Mouse (Mus musculus): ENCODE results near the gene Zfp384. TPM values are rescaled to one million over a fixed set of nuclear protein-coding genes. Genes with fewer than 3 reads are reported as not detected.

The Zfp384 gene
- total and polyA plus RNA-seq, 2 experiments from 2014 or later = 5.5 to 18.4 TPM

DNA sequence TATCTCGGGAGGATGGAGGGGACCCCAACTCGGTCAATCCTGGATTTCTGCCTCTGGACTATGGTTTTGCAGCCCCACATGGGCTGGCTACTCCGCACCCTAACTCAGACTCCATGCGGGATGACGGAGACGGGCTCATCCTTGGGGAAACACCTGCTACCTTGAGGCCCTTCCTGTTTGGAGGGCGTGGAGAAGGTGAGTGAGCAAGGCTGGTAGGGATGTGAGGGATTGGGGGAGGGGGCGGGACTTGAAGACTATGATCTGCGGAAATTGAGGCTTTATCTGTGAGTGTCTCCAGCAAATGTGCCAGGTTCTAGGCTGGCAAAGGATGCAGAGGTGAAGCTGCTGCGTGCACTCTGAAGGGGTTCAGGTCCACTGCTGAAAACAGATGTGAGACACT, 9.4 kb upstream of the Zfp384 start:
- Histone ChIP-seq H3K9ac (replicated peaks; ENCODE audit: low read depth, low read length) (no peak overlapping the region), H3K4me1 (ENCODE audit: control insufficient read depth, insufficient read depth) (peaks cover 12% of the 10 kb centered on the region), H3K4me3 (ENCODE audit: low read depth, low read length) (no peak overlapping the region), H3K9me3 (replicated peaks; ENCODE audit: control insufficient read depth, low read length) (no peaks in the 10 kb centered on the region), H3K27me3 (ENCODE audit: control insufficient read depth, insufficient read depth, low read length) (peaks cover 74% of the 10 kb centered on the region), H3K27ac (ENCODE audit: low read depth) (no peak overlapping the region), H3K4me2 (ENCODE audit: low read depth, low read length) (no peak overlapping the region), H3K36me3 (replicated peaks; ENCODE audit: control insufficient read depth, insufficient read depth, low read length) (no peaks in the 10 kb centered on the region)
- 28% methylated on average over 10 of the region's 10 CpGs for WGBS
- ATAC-seq (ENCODE audit: insufficient read depth, low read depth) (no peak), DNase-seq (ENCODE audit: low spot score) (no peak)
- no peak for TF ChIP-seq CTCF (IDR thresholded peaks at IDR 0.05; ENCODE audit: low read depth)
- TF ChIP-seq EP300 (IDR thresholded peaks at IDR 0.05; ENCODE audit: low read depth) = no peak

DNA sequence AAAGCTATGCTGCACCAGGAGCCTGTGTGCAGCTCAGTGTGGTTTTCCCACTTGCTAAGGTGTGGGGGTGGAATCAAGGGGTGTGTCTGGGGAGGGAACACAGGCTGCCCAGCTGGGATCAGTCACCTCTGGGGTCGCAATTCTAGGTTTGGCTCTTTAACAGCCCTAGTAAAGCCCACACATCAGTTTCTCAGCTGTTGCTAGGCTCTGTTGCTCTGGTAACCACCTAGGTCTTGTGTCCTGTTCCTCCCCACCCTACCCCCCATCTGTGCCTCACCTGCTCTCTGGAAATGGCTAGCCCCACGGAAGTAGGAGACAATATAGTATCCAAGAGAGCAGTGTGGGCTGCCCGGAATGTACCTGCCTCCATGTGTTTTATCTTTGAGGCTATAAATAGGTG, 5.2 kb upstream of the Zfp384 start:
- Histone ChIP-seq H3K4me1 (ENCODE audit: control insufficient read depth, insufficient read depth) (peaks cover 17% of the 10 kb centered on the region), H3K4me3 (ENCODE audit: low read depth, low read length) (no peak overlapping the region), H3K36me3 (replicated peaks; ENCODE audit: control insufficient read depth, insufficient read depth, low read length) (no peaks in the 10 kb centered on the region), H3K4me2 (ENCODE audit: low read depth, low read length) (no peak overlapping the region), H3K27me3 (ENCODE audit: control insufficient read depth, insufficient read depth, low read length) (peaks cover 33% of the 10 kb centered on the region), H3K27ac (ENCODE audit: low read depth) (no peak overlapping the region), H3K9ac (replicated peaks; ENCODE audit: low read depth, low read length) (no peak overlapping the region), H3K9me3 (replicated peaks; ENCODE audit: control insufficient read depth, low read length) (no peaks in the 10 kb centered on the region)
- DNase-seq (ENCODE audit: low spot score) (no peak), ATAC-seq (ENCODE audit: insufficient read depth, low read depth) (no peak)
- no peak for TF ChIP-seq CTCF (IDR thresholded peaks at IDR 0.05; ENCODE audit: low read depth)
- TF ChIP-seq EP300 (IDR thresholded peaks at IDR 0.05; ENCODE audit: low read depth) = no peak
- 14% methylated on average over 3 of the region's 3 CpGs for WGBS

DNA sequence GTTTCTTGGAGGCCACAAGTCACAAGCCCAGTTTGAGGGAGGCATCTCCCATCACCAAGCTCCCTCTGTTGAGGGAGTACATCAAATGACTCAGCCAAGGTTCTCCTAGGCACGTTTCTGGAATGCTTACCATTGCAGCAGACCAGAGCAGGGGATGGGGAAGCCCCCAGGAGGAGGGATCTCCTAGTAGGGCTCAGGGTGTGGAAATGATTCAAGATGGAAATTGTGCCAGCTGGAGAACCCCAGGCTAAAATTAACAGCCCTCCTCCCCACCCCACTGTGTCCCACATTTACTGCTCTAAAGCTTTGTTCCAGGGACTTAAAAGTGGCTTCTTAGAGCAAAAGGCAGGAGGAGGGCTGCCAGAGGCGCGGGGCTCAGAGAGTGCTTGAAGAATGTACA, 3.9 kb upstream of the Zfp384 start:
- TF ChIP-seq EP300 (IDR thresholded peaks at IDR 0.05; ENCODE audit: low read depth) (no peak), CTCF (IDR thresholded peaks at IDR 0.05; ENCODE audit: low read depth) (no peak)
- H3K27ac ChIP-seq (ENCODE audit: low read depth) = no peak overlapping the region
- no peaks in the 10 kb centered on the region for H3K36me3 ChIP-seq (replicated peaks; ENCODE audit: control insufficient read depth, insufficient read depth, low read length)
- ATAC-seq (ENCODE audit: insufficient read depth, low read depth) (no peak), DNase-seq (ENCODE audit: low spot score) (no peak)
- no peaks in the 10 kb centered on the region for H3K9me3 ChIP-seq (replicated peaks; ENCODE audit: control insufficient read depth, low read length)
- peaks cover 20% of the 10 kb centered on the region for H3K4me1 ChIP-seq (ENCODE audit: control insufficient read depth, insufficient read depth)
- H3K4me2 ChIP-seq (ENCODE audit: low read depth, low read length) = no peak overlapping the region
- no peak overlapping the region for H3K4me3 ChIP-seq (ENCODE audit: low read depth, low read length)
- 28% methylated on average over 3 of the region's 3 CpGs for WGBS
- peaks cover 20% of the 10 kb centered on the region; the same call in 1 of the 2 replicates for H3K27me3 ChIP-seq (ENCODE audit: control insufficient read depth, insufficient read depth, low read length)
- no peak overlapping the region for H3K9ac ChIP-seq (replicated peaks; ENCODE audit: low read depth, low read length)

DNA sequence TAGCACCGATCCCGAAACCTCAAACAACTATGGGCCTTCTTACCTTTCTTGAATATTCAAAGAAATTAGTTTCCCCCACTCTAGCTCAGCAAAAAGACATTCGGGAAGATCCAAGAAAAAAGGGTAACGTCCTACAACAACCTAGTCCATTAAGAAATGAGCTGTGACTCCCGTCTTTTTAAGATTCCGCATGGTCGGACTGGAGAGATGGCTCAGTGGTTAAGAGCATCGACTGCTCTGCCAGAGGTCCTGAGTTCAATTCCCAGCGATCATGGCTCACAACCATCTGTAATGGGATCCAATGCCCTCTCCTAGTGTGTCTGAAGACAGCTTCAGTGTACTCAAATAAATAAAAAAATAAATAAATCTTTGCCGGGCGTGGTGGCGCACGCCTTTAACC, 885 bp upstream of the Zfp384 start:
- no peak overlapping the region for H3K9ac ChIP-seq (replicated peaks; ENCODE audit: low read depth, low read length)
- no peaks in the 10 kb centered on the region for H3K9me3 ChIP-seq (replicated peaks; ENCODE audit: control insufficient read depth, low read length)
- peak overlapping the region; percentile 68 for H3K27ac ChIP-seq (ENCODE audit: low read depth)
- H3K27me3 ChIP-seq (ENCODE audit: control insufficient read depth, insufficient read depth, low read length) = no peaks in the 10 kb centered on the region
- WGBS = 39% methylated on average over 13 of the region's 13 CpGs
- H3K4me3 ChIP-seq (ENCODE audit: low read depth, low read length) = peak overlapping the region; percentile 94
- peaks cover 19% of the 10 kb centered on the region for H3K36me3 ChIP-seq (replicated peaks; ENCODE audit: control insufficient read depth, insufficient read depth, low read length)
- H3K4me2 ChIP-seq (ENCODE audit: low read depth, low read length) = peak overlapping the region; percentile 77
- ATAC-seq (ENCODE audit: insufficient read depth, low read depth) (no peak), DNase-seq (ENCODE audit: low spot score) (no peak)
- H3K4me1 ChIP-seq (ENCODE audit: control insufficient read depth, insufficient read depth) = peaks cover 21% of the 10 kb centered on the region
- TF ChIP-seq EP300 (IDR thresholded peaks at IDR 0.05; ENCODE audit: low read depth) = no peak
- no peak for TF ChIP-seq CTCF (IDR thresholded peaks at IDR 0.05; ENCODE audit: low read depth)

DNA sequence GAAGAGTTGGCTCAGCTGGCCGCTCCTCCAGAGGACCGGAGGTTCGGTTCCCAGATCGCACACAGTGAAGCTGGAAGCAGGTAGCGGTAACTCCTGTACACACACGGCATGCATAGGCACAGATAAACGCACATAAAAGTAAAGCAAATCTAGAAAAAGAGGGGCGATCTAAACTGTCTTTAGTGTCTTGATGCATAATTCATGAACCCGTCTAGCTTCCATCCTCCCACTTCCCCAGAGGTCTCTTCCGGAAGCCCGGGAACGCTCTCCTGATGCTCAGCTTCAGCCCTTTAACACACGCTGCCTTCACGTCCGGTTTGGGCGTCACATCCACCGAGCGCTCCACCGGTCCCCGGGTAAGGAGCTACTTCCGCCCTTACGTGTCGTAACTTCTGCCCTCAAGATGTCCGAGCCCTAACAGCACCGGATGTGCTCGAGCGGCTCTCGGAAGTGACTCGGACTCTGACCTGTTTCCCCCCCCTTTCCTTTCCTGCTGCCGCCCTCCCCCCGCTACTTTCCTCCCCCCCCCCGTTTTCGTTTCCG, 288 bp upstream of the Zfp384 start:
- Histone ChIP-seq H3K4me3 (ENCODE audit: low read depth, low read length) (peak overlapping the region; percentile 94), H3K4me2 (ENCODE audit: low read depth, low read length) (peak overlapping the region; percentile 77), H3K9me3 (replicated peaks; ENCODE audit: control insufficient read depth, low read length) (no peaks in the 10 kb centered on the region), H3K36me3 (replicated peaks; ENCODE audit: control insufficient read depth, insufficient read depth, low read length) (peaks cover 22% of the 10 kb centered on the region), H3K27ac (ENCODE audit: low read depth) (peak overlapping the region; percentile 99), H3K4me1 (ENCODE audit: control insufficient read depth, insufficient read depth) (peaks cover 21% of the 10 kb centered on the region), H3K9ac (replicated peaks; ENCODE audit: low read depth, low read length) (peak overlapping the region; percentile 94), H3K27me3 (ENCODE audit: control insufficient read depth, insufficient read depth, low read length) (no peaks in the 10 kb centered on the region)
- DNase-seq (ENCODE audit: low spot score) = peak; percentile 98
- peak; percentile 96 for ATAC-seq (ENCODE audit: insufficient read depth, low read depth)
- WGBS = under 1% methylated on average over 32 of the region's 34 CpGs
- TF ChIP-seq EP300 (IDR thresholded peaks at IDR 0.05; ENCODE audit: low read depth) (peak; percentile 81), CTCF (IDR thresholded peaks at IDR 0.05; ENCODE audit: low read depth) (no peak)

Measured in heart, postnatal 0 days (tissue).